ENCODE assay signal across 1 mouse cellular context in the genomic region with DNA sequence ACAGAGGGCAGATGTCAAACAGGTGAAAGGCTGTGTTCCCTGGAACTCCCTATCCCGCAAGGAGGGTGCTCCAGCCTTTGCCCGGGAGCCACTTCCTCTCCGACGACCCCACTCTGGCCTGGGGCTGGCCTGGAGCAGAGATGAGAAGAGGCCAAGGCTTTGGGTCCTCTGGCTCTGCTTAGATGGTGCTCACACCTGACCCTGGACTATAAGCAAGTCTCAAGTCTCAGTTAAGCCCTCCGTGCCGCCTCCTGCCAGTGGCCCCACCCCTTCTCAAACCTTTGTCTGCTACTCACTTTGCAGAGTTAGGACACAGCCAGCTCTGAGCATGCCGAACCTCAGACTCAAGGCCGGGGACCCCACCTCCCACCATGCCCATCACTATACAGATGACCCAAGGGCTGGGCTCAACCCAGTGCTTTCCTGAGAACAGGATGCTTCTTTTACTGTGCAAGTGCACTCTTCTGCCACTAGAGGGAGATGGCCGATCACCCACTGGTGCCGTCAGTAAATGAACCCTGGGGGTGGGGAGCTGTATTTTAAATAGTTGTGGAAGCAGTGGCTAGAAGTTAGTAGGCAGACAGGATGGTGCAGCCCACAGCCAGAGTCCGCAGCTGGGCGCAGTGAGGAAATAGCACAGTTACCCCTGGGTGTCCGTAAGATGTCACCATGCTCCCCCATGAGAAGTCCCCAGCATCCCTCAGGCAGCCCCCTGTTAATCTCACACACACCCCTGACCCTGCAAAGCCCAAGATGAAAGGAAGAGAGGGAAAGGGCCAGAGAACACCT.
TF ChIP-seq lines count a peak whose summit lies in the region.

No protein-coding gene starts in this region.

TF ChIP-seq in CH12.LX, 34 proteins besides CTCF, POLR2A, EP300 and RAD21:
- TF ChIP-seq GABPA (IDR thresholded peaks at IDR 0.05; ENCODE audit: insufficient replicate concordance, low read depth, low read length): no peak
- TF ChIP-seq POLR2AphosphoS2 (IDR thresholded peaks at IDR 0.05; ENCODE audit: low read depth, low read length): no peak
- TF ChIP-seq NELFE (IDR thresholded peaks at IDR 0.05; ENCODE audit: low read depth, low read length): peak; percentile 40; the same call in 1 of the 2 replicates
- no peak for TF ChIP-seq MAX (IDR thresholded peaks at IDR 0.05; ENCODE audit: low read length)
- no peak for TF ChIP-seq NRF1 (IDR thresholded peaks at IDR 0.05; ENCODE audit: low read depth, low read length)
- no peak for TF ChIP-seq JUN (IDR thresholded peaks at IDR 0.05; ENCODE audit: insufficient read depth, low read depth, low read length)
- peak; percentile 34; the same call in 1 of the 2 replicates for TF ChIP-seq IRF4 (IDR thresholded peaks at IDR 0.05; ENCODE audit: low read depth, low read length)
- no peak for TF ChIP-seq BHLHE40 (IDR thresholded peaks at IDR 0.05; ENCODE audit: low read depth, low read length)
- no peak for TF ChIP-seq KAT2A (IDR thresholded peaks at IDR 0.05; ENCODE audit: insufficient replicate concordance, low read length)
- TF ChIP-seq RCOR1 (conservative IDR thresholded peaks at IDR 0.05; ENCODE audit: low read depth, low read length): no peak
- no peak for TF ChIP-seq ETS1 (conservative IDR thresholded peaks at IDR 0.05; ENCODE audit: low read depth, low read length)
- TF ChIP-seq USF1 (IDR thresholded peaks at IDR 0.05; ENCODE audit: low read depth, low read length): no peak
- no peak for TF ChIP-seq HCFC1 (IDR thresholded peaks at IDR 0.05; ENCODE audit: low read depth, low read length)
- TF ChIP-seq PAX5 (IDR thresholded peaks at IDR 0.05; ENCODE audit: low read length): no peak
- TF ChIP-seq SMC3 (IDR thresholded peaks at IDR 0.05; ENCODE audit: low read depth, low read length): peak; percentile 97
- peak; percentile 66 for TF ChIP-seq ZC3H11A (IDR thresholded peaks at IDR 0.05; ENCODE audit: low read depth, low read length)
- TF ChIP-seq ELF1 (IDR thresholded peaks at IDR 0.05; ENCODE audit: low read depth, low read length): peak; percentile 44
- TF ChIP-seq UBTF (IDR thresholded peaks at IDR 0.05; ENCODE audit: low read depth, low read length): no peak
- TF ChIP-seq MXI1 (IDR thresholded peaks at IDR 0.05; ENCODE audit: low read depth, low read length): no peak; the same call in 1 of the 2 replicates
- no peak for TF ChIP-seq ZMIZ1 (IDR thresholded peaks at IDR 0.05; ENCODE audit: low read depth, low read length)
- no peak for TF ChIP-seq ZKSCAN1 (IDR thresholded peaks at IDR 0.05; ENCODE audit: borderline replicate concordance, low read depth, low read length)
- no peak for TF ChIP-seq CHD1 (IDR thresholded peaks at IDR 0.05; ENCODE audit: low read depth, low read length)
- TF ChIP-seq JUND (conservative IDR thresholded peaks at IDR 0.05; ENCODE audit: low read depth, low read length): no peak
- no peak for TF ChIP-seq MAFK (IDR thresholded peaks at IDR 0.05; ENCODE audit: insufficient replicate concordance, low read length)
- no peak for TF ChIP-seq SIN3A (IDR thresholded peaks at IDR 0.05; ENCODE audit: low read length)
- no peak for TF ChIP-seq USF2 (conservative IDR thresholded peaks at IDR 0.05; ENCODE audit: low read depth, low read length)
- TF ChIP-seq E2F4 (IDR thresholded peaks at IDR 0.05; ENCODE audit: insufficient replicate concordance, low read depth, low read length): no peak
- TF ChIP-seq TBP (conservative IDR thresholded peaks at IDR 0.05; ENCODE audit: low read depth, low read length): no peak
- peak; percentile 77 for TF ChIP-seq CHD2 (IDR thresholded peaks at IDR 0.05; ENCODE audit: low read length)
- no peak for TF ChIP-seq ZNF384 (IDR thresholded peaks at IDR 0.05; ENCODE audit: low read depth, low read length)
- no peak for TF ChIP-seq MYC (IDR thresholded peaks at IDR 0.05; ENCODE audit: low read depth, low read length)
- peak; percentile 78 for TF ChIP-seq MAZ (IDR thresholded peaks at IDR 0.05; ENCODE audit: low read depth, low read length)
- TF ChIP-seq MEF2A (IDR thresholded peaks at IDR 0.05; ENCODE audit: borderline replicate concordance, low read depth, low read length): no peak
- peak; percentile 49 for TF ChIP-seq TCF12 (IDR thresholded peaks at IDR 0.05; ENCODE audit: low read depth, low read length)
